Mouse (Mus musculus): ENCODE results near the gene Ngly1. TPM values are rescaled to one million over a fixed set of nuclear protein-coding genes. Genes with fewer than 3 reads are reported as not detected.

Gene Ngly1
- polyA plus RNA-seq, 1 experiment from 2014 or later: 22.6 TPM

DNA sequence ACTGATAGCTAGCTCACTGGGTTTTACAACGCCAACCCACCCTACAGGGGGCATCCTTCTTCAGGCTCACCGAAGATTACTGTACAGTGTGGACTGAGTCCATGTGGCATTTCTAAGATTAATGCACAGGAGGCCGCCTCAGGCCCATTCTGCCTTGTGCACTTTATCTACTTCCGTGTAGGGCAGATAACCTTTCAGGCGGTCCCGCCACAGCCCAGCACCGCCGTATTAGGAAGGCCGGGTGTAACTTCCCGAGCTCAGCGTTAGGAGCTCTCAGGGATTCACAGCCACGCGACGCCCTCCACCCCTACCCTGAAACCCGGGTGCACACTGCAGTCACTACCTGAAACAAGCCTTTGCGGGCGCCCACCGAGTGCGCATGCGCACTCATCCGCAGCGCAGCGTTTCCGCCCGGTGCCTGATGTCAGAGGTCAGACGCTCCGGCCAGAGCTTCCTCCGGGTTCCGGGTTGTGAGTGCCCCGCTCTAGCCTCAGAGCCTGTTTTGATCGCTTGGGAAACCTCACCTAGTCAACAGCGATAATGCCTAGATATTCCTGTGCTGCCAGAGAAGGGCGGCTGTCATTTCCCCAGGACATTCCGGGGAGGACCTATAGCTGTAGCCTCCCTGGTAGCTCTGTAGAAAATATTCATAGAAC is 6.0 kb upstream of the Ngly1 start:
- peak overlapping the region; percentile 63 for H3K4me2 ChIP-seq (replicated peaks)
- peaks cover 4% of the 10 kb centered on the region; the same call in 1 of the 2 replicates for H3K4me1 ChIP-seq
- H3K27ac ChIP-seq: no peak overlapping the region
- peak overlapping the region; percentile 48 for H3K4me3 ChIP-seq
- peak; percentile 87 for ATAC-seq (ENCODE audit: low FRiP score, low read depth)
- no peaks in the 10 kb centered on the region for H3K9me3 ChIP-seq
- 5% methylated on average over 34 of the region's 34 CpGs for WGBS
- peak overlapping the region; percentile 58 for H3K9ac ChIP-seq
- H3K27me3 ChIP-seq (replicated peaks): no peaks in the 10 kb centered on the region
- no peaks in the 10 kb centered on the region for H3K36me3 ChIP-seq

DNA sequence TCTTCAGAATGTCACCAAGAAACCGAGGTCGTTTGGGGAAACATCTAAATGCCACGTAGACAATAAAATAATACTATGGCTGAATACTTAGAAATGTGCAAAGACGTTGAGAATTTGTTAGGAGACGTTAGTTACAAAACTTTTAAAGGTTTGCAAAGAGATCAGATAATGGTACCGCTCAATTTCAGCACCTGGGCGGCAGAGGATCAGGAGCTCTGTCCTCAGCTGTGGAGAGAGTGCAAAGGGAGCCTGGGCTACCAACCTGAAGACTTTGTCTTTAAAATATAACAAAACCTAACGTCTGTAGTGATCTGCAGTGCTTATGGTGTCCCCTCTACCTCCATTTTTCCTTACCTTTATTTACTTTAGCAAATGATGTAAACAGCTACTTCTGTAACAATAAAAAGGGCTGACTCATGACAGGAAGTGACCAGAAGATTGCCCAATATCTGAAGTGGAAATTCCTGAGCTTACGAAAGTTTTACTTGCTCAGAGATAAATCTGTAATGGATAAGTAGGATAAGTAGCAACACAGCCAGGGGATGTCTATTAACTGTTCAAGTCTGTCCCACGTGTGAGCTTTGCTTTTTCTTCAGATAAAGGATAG is 5.4 kb upstream of the Ngly1 start:
- peak overlapping the region; percentile 58 for H3K9ac ChIP-seq
- no peaks in the 10 kb centered on the region for H3K9me3 ChIP-seq
- ATAC-seq (ENCODE audit: low FRiP score, low read depth): 0 out of 2 replicates have a peak, but pooled peaks have one; percentile 7
- H3K27ac ChIP-seq: no peak overlapping the region
- H3K4me3 ChIP-seq: peak overlapping the region; percentile 48
- H3K4me2 ChIP-seq (replicated peaks): peak overlapping the region; percentile 63
- 21% methylated on average over 10 of the region's 10 CpGs for WGBS
- no peaks in the 10 kb centered on the region for H3K27me3 ChIP-seq (replicated peaks)
- H3K4me1 ChIP-seq: peaks cover 4% of the 10 kb centered on the region; the same call in 1 of the 2 replicates
- no peaks in the 10 kb centered on the region for H3K36me3 ChIP-seq

DNA sequence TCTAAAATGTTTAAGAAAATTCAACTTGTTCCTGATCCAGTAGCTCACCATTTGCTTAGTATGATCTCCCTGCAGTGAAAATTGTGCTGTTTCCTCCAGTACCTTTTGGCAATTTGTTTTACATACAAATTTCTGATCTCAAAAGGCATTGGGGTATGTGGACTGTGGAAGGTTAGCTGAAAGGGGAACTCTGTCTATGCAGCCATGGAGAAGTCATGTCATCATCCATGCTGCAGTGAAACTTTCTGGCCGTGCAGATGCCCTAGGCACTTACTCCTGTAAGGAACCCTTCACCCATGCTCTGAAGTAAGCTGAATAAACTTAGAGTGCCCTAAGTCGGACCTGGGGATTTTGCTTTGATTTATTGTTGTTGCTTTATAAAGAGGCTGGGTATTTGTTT is 4.7 kb upstream of the Ngly1 start:
- Histone ChIP-seq H3K27me3 (replicated peaks) (no peaks in the 10 kb centered on the region), H3K9ac (no peak overlapping the region), H3K36me3 (no peaks in the 10 kb centered on the region), H3K4me2 (replicated peaks) (peak overlapping the region; percentile 63; the same call in 1 of the 2 replicates), H3K4me3 (no peak overlapping the region), H3K4me1 (peaks cover 4% of the 10 kb centered on the region; the same call in 1 of the 2 replicates), H3K9me3 (no peaks in the 10 kb centered on the region), H3K27ac (no peak overlapping the region)
- no peak for ATAC-seq (ENCODE audit: low FRiP score, low read depth)
- 56% methylated on average over 2 of the region's 2 CpGs for WGBS

DNA sequence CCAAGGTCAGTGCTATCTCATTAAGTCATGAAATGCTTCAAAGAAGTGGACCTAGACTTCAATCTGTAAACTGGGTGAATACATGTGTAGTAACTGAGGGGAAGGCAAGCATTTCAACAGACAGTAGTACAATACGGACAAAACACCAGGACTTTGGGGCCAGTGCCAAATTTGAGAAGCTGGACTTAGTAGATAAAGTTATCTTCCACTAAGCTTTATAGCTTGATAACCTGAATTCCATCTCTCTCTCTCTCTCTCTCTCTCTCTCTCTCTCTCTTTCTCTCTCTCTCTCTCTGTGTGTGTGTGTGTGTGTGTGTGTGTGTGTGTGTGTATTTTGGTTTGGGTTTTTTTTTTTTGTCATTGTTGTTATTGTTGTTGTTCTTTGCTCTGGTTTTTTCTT is 4.0 kb upstream of the Ngly1 start:
- ATAC-seq (ENCODE audit: low FRiP score, low read depth): no peak
- Histone ChIP-seq H3K27ac (no peak overlapping the region), H3K4me2 (replicated peaks) (no peak overlapping the region), H3K27me3 (replicated peaks) (no peaks in the 10 kb centered on the region), H3K4me3 (no peak overlapping the region), H3K36me3 (no peaks in the 10 kb centered on the region), H3K4me1 (peaks cover 9% of the 10 kb centered on the region; the same call in 1 of the 2 replicates), H3K9ac (no peak overlapping the region), H3K9me3 (no peaks in the 10 kb centered on the region)
- WGBS: 79% methylated on average over 1 of the region's 1 CpGs

DNA sequence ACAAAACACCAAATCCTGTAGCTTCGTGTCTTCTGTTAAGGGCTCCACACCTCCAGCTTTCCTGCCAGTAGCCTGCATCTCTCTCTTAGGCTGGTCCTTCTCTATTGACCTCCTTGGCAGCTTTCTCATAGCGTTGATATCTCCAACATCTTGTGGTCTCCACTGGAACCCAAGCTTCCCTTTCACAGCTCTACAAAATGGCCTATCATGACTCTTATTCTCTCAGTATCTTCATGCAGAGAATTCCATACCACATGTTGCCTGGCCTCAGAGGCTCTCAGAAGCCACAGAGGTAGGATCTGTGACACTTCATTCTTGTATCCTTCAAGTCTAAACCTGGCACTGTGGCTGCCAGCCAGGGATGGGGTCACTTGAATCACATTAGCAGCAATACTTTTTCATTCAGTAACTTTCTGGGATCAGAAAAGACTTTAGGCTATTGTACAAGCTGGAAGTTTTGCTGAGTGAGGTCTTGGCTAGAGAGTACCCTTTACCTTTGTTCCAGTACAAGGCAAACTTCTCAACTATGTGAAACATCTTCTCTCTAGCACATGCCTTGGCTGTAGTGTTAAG is 2.7 kb upstream of the Ngly1 start:
- H3K4me1 ChIP-seq: peaks cover 10% of the 10 kb centered on the region; the same call in 1 of the 2 replicates
- H3K27me3 ChIP-seq (replicated peaks): no peaks in the 10 kb centered on the region
- no peaks in the 10 kb centered on the region for H3K36me3 ChIP-seq
- ATAC-seq (ENCODE audit: low FRiP score, low read depth): no peak
- H3K27ac ChIP-seq: no peak overlapping the region
- no peak overlapping the region for H3K9ac ChIP-seq
- no peak overlapping the region for H3K4me3 ChIP-seq
- no peak overlapping the region for H3K4me2 ChIP-seq (replicated peaks)
- WGBS: 81% methylated on average over 2 of the region's 2 CpGs
- no peaks in the 10 kb centered on the region for H3K9me3 ChIP-seq

DNA sequence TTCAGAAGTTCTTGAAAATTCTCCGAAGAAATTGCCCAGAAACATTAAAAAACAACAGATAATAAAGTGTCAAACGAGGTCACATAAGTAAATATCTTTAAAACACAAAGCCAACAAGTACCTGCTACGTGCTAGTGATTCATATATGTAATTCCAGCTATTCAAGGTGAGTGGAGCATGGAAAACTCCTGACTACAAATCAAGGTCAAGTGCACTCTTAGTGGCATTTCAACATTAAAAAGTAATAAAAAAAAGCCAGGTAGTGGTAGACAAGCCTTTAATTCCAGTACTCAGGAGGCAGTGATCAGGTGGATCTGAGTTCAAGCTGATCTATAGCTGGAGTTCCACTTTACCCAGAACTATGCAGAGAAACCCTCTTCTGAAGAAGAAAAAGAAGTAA is 945 bp upstream of the Ngly1 start:
- Histone ChIP-seq H3K4me1 (peaks cover 7% of the 10 kb centered on the region; the same call in 1 of the 2 replicates), H3K27me3 (replicated peaks) (no peaks in the 10 kb centered on the region), H3K9me3 (no peaks in the 10 kb centered on the region), H3K9ac (no peak overlapping the region), H3K4me3 (no peak overlapping the region), H3K36me3 (no peaks in the 10 kb centered on the region), H3K4me2 (replicated peaks) (no peak overlapping the region), H3K27ac (no peak overlapping the region)
- no peak for ATAC-seq (ENCODE audit: low FRiP score, low read depth)
- WGBS: 81% methylated on average over 3 of the region's 3 CpGs

DNA sequence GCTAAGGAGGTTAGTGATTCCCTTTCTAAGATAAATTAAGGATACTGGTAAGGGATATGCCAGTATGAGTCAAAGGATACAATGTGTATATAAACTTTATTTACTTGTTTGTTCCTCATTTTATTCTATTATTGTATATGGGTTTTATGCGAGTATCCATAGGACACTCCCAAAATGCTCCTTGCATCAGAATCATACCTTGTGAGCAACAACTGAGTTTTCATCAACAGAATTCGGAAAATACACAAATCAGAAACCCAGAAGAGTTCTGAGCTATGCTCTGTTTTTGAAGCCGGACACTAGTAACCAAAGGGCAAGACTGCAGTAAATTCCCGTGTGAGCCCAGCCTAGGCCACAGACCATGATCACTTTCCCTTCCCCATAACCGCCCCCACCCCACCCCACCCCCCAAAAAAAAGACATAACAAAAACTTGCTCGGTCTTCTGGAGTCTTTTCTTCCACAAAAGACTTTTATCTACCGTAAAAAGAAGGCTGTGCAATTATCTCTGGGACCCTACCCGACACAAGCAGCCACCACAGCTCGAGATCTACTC is 400 bp upstream of the Ngly1 start:
- H3K4me1 ChIP-seq: peaks cover 7% of the 10 kb centered on the region; the same call in 1 of the 2 replicates
- 18% methylated on average over 9 of the region's 9 CpGs for WGBS
- peak overlapping the region; percentile 79 for H3K9ac ChIP-seq
- no peak overlapping the region for H3K27ac ChIP-seq
- H3K4me3 ChIP-seq: peak overlapping the region; percentile 71
- H3K27me3 ChIP-seq (replicated peaks): no peaks in the 10 kb centered on the region
- H3K9me3 ChIP-seq: no peaks in the 10 kb centered on the region
- no peaks in the 10 kb centered on the region for H3K36me3 ChIP-seq
- H3K4me2 ChIP-seq (replicated peaks): peak overlapping the region; percentile 76
- ATAC-seq (ENCODE audit: low FRiP score, low read depth): peak; percentile 34

DNA sequence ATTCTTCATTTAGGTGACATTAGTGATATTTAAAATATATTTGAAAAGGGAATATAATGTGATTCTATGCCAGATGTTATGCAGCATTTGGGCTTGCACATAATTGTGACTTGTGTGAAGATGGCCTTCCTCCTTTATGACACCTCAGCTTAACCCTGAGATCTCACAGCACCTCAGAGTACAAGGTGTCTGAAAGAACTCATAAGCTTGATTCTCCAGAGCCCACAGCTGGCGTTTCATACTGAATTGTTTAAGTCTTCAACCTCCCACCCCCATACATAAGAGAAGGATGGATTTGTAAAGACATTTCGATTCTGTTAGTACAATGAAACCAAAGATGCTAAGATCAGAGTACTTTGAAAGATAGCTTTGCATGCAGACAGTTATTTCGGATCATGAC is 1.0 kb downstream of the Ngly1 start:
- Histone ChIP-seq H3K9ac (peak overlapping the region; percentile 79), H3K4me2 (replicated peaks) (peak overlapping the region; percentile 76), H3K27me3 (replicated peaks) (no peaks in the 10 kb centered on the region), H3K36me3 (no peaks in the 10 kb centered on the region), H3K9me3 (no peaks in the 10 kb centered on the region), H3K27ac (no peak overlapping the region), H3K4me1 (peaks cover 7% of the 10 kb centered on the region; the same call in 1 of the 2 replicates), H3K4me3 (peak overlapping the region; percentile 71)
- no peak for ATAC-seq (ENCODE audit: low FRiP score, low read depth)
- 81% methylated on average over 3 of the region's 3 CpGs for WGBS

DNA sequence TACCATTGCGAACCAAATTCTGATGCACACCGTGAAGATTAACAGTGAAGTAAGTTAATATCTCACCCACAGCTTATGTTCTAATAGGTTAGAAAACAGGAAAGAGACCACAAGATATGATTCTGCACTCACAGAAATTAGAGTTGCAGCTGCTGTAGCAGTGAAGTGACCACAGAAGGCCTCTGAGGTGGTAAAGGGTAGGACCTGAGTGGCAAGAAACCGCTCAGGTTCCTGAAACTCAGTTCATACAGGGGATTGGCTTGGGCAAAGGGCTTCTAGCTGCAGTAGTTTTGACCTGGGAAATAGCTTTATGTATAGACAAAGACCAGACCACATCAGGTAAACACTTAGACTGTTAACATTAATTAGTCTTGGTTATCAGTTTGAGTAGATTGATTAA is 6.7 kb downstream of the Ngly1 start:
- Histone ChIP-seq H3K27ac (no peak overlapping the region), H3K4me1 (no peaks in the 10 kb centered on the region), H3K9me3 (no peaks in the 10 kb centered on the region), H3K9ac (no peak overlapping the region), H3K27me3 (replicated peaks) (no peaks in the 10 kb centered on the region), H3K36me3 (peaks cover 3% of the 10 kb centered on the region; the same call in 1 of the 2 replicates), H3K4me2 (replicated peaks) (no peak overlapping the region), H3K4me3 (no peak overlapping the region)
- 98% methylated on average over 3 of the region's 3 CpGs for WGBS
- no peak for ATAC-seq (ENCODE audit: low FRiP score, low read depth)

DNA sequence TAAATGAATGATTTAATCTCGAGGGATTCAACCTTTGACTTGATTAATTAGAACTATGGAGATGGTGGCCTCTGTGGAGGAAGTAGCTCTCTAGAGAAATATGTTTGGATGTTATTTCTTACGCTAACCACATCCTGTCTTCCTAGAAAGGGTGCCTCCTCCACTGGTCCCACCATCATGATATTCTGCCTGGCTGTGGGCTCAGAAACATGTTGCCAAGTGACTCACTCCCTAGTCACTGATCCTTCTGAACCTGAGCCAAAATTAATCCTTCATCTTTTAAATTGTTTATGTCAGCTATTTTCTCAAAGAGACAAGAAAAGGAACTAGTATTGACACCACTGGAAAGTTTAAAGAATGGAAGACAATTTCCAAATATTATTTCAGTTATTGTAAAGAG is 7.1 kb downstream of the Ngly1 start:
- no peaks in the 10 kb centered on the region for H3K4me1 ChIP-seq
- H3K9me3 ChIP-seq: no peaks in the 10 kb centered on the region
- no peak overlapping the region for H3K9ac ChIP-seq
- no peak overlapping the region for H3K4me2 ChIP-seq (replicated peaks)
- H3K36me3 ChIP-seq: peaks cover 3% of the 10 kb centered on the region; the same call in 1 of the 2 replicates
- H3K27me3 ChIP-seq (replicated peaks): no peaks in the 10 kb centered on the region
- H3K4me3 ChIP-seq: no peak overlapping the region
- no peak overlapping the region for H3K27ac ChIP-seq
- ATAC-seq (ENCODE audit: low FRiP score, low read depth): no peak
- WGBS: 77% methylated on average over 2 of the region's 2 CpGs

DNA sequence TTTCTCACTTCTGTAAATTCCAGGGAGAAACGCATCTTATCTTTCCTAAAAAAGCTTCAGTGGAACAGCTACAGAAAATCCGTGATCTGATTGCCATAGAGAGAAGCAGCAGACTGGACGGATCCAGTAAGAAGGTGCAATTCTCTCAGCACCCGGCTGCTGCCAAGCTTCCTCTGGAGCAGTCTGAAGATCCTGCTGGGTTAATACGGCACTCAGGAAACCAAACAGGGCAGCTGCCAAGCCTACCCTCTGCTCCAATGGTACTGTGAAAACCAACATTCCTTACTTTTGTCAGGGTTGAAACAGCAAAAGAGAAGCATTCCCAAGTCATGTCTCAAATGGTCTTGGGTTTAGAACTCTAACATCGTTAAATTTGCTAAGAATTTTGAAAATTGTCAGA is 11.5 kb downstream of the Ngly1 start:
- WGBS: 80% methylated on average over 6 of the region's 6 CpGs
- Histone ChIP-seq H3K36me3 (peaks cover 3% of the 10 kb centered on the region; the same call in 1 of the 2 replicates), H3K27ac (no peak overlapping the region), H3K4me1 (no peaks in the 10 kb centered on the region), H3K4me3 (no peak overlapping the region), H3K9ac (no peak overlapping the region), H3K27me3 (replicated peaks) (no peaks in the 10 kb centered on the region), H3K4me2 (replicated peaks) (no peak overlapping the region), H3K9me3 (no peaks in the 10 kb centered on the region)
- ATAC-seq (ENCODE audit: low FRiP score, low read depth): no peak

DNA sequence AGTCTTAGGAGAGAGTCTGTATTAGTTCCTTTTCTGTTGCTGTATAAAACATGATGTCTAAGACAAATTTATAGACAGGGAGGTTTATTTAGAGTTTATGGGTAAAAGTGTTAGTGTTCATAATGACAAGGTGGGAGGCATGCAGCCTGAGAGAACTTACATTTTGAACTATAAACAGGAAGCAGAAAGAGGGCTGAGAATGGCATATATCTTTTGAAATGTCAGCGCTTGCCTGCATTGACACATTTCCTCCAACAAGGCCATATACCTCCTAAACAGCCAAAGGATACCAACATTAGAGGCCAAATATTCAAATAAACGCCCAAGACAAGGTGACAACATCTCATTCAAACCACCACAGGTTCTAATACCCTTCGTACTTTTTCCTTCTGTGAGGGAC is 12.8 kb downstream of the Ngly1 start:
- no peaks in the 10 kb centered on the region; the same call in 1 of the 2 replicates for H3K36me3 ChIP-seq
- no peak overlapping the region for H3K9ac ChIP-seq
- no peaks in the 10 kb centered on the region for H3K27me3 ChIP-seq (replicated peaks)
- H3K4me3 ChIP-seq: no peak overlapping the region
- 77% methylated on average over 3 of the region's 3 CpGs for WGBS
- ATAC-seq (ENCODE audit: low FRiP score, low read depth): no peak
- no peak overlapping the region for H3K4me2 ChIP-seq (replicated peaks)
- H3K9me3 ChIP-seq: no peaks in the 10 kb centered on the region
- H3K27ac ChIP-seq: no peak overlapping the region
- H3K4me1 ChIP-seq: no peaks in the 10 kb centered on the region

Measured in neural tube, embryonic 12.5 days (tissue).